ENCODE assay signal across 7 mouse cellular contexts in the genomic region with DNA sequence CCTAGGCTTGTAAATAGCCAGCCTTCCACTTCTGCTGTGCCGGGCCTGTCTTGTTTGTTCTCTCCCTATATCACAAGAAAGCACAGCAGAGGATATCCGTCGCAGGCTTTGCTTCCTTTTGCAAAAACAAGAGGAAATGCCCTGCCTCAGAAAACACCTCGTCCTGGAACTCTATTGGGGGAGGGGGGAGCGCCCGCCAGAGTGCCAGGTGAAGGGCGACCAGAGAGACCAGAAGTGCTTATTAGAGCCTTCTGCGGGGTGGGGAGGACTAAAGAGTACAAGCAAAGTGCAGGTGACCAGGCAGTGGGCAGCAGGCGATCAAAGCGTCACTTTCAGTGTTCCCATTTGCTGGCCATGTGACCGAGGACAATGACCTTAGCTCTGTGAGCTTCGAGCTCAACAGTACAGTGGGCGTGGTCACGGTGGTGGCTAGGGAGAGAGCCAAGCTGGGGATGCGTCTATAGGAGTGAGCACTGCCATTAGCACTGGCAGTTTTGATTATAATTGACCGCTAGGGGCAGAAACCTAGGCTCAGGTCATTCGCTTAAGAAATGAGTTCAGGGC. TPM values are rescaled to one million over a fixed set of nuclear protein-coding genes. Genes with fewer than 3 reads are reported as not detected.
A peak's percentile ranks its signal among the peaks of the same experiment; 100 is the strongest.
DNase-seq lines count a peak whose midpoint lies in the region; ATAC-seq and TF ChIP-seq lines count a peak whose summit lies in the region.

No protein-coding gene starts in this region.

- 24% methylated on average over 17 of the region's 17 CpGs for WGBS in heart, embryonic 13.5 days
- 16% methylated on average over 17 of the region's 17 CpGs for WGBS in kidney, postnatal 0 days

- TF ChIP-seq CTCF in cortical plate, adult 2 months (IDR thresholded peaks at IDR 0.05; ENCODE audit: extremely low read depth, insufficient read depth, low read length) = no peak
- peak; percentile 64 for TF ChIP-seq CTCF in kidney, postnatal 0 days (IDR thresholded peaks at IDR 0.05; ENCODE audit: low read depth)

- H3K4me2 ChIP-seq in heart, embryonic 13.5 days = peak overlapping the region; percentile 44
- H3K4me2 ChIP-seq in kidney, postnatal 0 days (ENCODE audit: low read length) = peak overlapping the region; percentile 36

- ATAC-seq in heart, embryonic 13.5 days (ENCODE audit: extremely low read depth, insufficient number of reproducible peaks, low FRiP score, low TSS enrichment) = peak; percentile 39; the same call in 1 of the 2 replicates
- peak; percentile 89 for ATAC-seq in kidney, postnatal 0 days (replicated peaks; ENCODE audit: low FRiP score, low read depth)

- DNase-seq in adrenal gland, adult (ENCODE audit: inconsistent age in 2 of 2, low spot score in 1 of 2) = peak; percentile 78 to 81
- DNase-seq in kidney, postnatal 0 days (ENCODE audit: low spot score) = peak; percentile 87
- peak; percentile 87 for DNase-seq in lung, postnatal 36 days
- DNase-seq in spleen, adult 18-20 months = peak; percentile 51
- no peak for DNase-seq in frontal cortex, adult 2 months (ENCODE audit: extremely low spot score in 1 of 2, low spot score in 1 of 2)

- no peaks in the 10 kb centered on the region for H3K9me3 ChIP-seq in heart, embryonic 13.5 days
- H3K9me3 ChIP-seq in kidney, postnatal 0 days (replicated peaks; ENCODE audit: low read length) = no peaks in the 10 kb centered on the region

- peak overlapping the region; percentile 92 for H3K27ac ChIP-seq in cortical plate, adult 2 months (ENCODE audit: insufficient read depth, low read length)
- H3K27ac ChIP-seq in heart, embryonic 13.5 days (replicated peaks) = peak overlapping the region; percentile 91
- peak overlapping the region; percentile 96 for H3K27ac ChIP-seq in kidney, postnatal 0 days

- H3K36me3 ChIP-seq in heart, embryonic 13.5 days = peaks cover 10% of the 10 kb centered on the region; the same call in 1 of the 2 replicates
- 0 out of 2 replicates have a peak, but pooled peaks cover 5% of the 10 kb centered on the region for H3K36me3 ChIP-seq in kidney, postnatal 0 days (ENCODE audit: insufficient read depth, low read length)

- TF ChIP-seq POLR2A in cortical plate, adult 2 months (IDR thresholded peaks at IDR 0.05; ENCODE audit: extremely low read depth, insufficient read depth, low read length) = no peak

- H3K27me3 ChIP-seq in heart, embryonic 13.5 days (replicated peaks) = no peaks in the 10 kb centered on the region
- no peaks in the 10 kb centered on the region for H3K27me3 ChIP-seq in kidney, postnatal 0 days (ENCODE audit: insufficient read depth, low read length)

- H3K9ac ChIP-seq in heart, embryonic 13.5 days = no peak overlapping the region; the same call in 1 of the 2 replicates
- no peak overlapping the region; the same call in 1 of the 2 replicates for H3K9ac ChIP-seq in kidney, postnatal 0 days (ENCODE audit: low read depth, low read length)

- no peak overlapping the region for H3K4me3 ChIP-seq in cortical plate, adult 2 months (ENCODE audit: insufficient read depth, low read length)
- H3K4me3 ChIP-seq in heart, embryonic 13.5 days = no peak overlapping the region
- H3K4me3 ChIP-seq in kidney, postnatal 0 days (replicated peaks; ENCODE audit: low read depth, low read length) = no peak overlapping the region

- peaks cover 22% of the 10 kb centered on the region for H3K4me1 ChIP-seq in cortical plate, adult 2 months (ENCODE audit: control insufficient read depth, insufficient read depth, low read length)
- peaks cover 60% of the 10 kb centered on the region for H3K4me1 ChIP-seq in heart, embryonic 13.5 days
- peaks cover 35% of the 10 kb centered on the region for H3K4me1 ChIP-seq in kidney, postnatal 0 days (replicated peaks; ENCODE audit: insufficient read depth, low read length)

RNA-seq across cellular contexts. Expression of gene Klhl3, which starts 45.8 kb away (rescaled TPM):
- 24.8 and 28.1 TPM in 2 replicates for polyA plus RNA-seq in cortical plate, adult 2 months (2012; rRNA removed)
- polyA plus RNA-seq in heart, embryonic 13.5 days (2015; fragmentation: Nextera tagmentation; extraction: Ambion mirVana) = 4.6 and 5.5 TPM in 2 replicates
- polyA plus RNA-seq in kidney, postnatal 0 days (2015; fragmentation: Nextera tagmentation; extraction: Ambion mirVana) = 10.7 and 12.3 TPM in 2 replicates
- polyA plus RNA-seq in frontal cortex, adult 2 months (2012; rRNA removed) = 28.9 and 30.1 TPM in 2 replicates

Comparison
In these comparisons a context has a peak if more than half of its experiments do, and no peak if none do; other contexts are left out.
1. DNase-seq: peak in adrenal gland, adult (2 of 2), kidney, postnatal 0 days (single experiment), lung, postnatal 36 days (single experiment) and spleen, adult 18-20 months (2 of 2); none in frontal cortex, adult 2 months (0 of 2).
2. Peak in every context shown above with its lines, with median percentiles within 50 percentile points of each other: H3K27ac ChIP-seq.